Mouse (Mus musculus) spleen, adult 18-20 months (tissue): ENCODE measurements around the gene Kcnb1.
A peak's percentile ranks its signal among the peaks of the same experiment; 100 is the strongest.

Source experiments
- DNase-seq, 2 experiments: peaks; one replicate each; pipeline ENCODE4 v3.0.0; 2022; ENCODE audit warnings: mixed read lengths in 2 of 2

Gene Kcnb1

DNA sequence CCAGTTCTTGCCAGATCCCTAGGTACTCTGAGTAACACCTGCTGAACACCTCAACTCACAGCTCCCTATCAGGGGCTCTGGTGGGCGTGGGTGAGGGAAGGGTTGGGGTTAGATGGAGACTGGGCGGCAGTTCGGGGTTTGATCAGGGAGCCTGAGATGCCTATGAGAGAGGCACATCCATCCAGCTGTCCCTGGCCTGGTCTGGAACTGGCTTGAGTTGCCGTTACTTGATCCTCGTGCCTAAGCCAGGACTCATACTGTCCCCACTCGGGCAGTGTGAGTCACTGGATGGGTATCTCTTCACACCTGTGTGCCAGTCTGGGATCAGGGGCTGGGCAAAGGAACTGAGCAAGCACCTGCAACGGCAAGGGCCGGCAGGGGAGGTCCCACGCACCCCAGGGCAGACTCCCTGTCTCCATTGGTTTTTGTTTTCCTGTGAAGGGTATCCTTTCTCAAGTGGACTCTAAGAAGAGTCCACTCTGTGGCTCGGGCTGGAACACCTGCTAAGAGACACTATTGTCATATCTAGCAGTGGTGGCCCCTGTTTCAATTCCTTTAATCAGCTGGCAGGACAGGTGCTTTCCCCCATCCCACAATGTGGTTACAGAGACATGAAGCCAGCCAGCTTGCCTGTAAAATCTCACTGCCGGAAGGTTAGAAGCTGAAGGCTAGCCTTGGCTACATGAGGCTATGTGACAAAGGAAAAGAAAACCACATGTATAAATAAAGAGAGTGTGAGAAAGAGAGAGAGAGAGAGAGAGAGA is 112.6 kb downstream of the Kcnb1 start:
- DNase-seq: no peak

GRCm38 (mm10) chr2:167076759-167077158 is 113.2 kb downstream of the Kcnb1 start:
- no peak for DNase-seq

- no peak for DNase-seq
Observed at GRCm38 (mm10) chr2:167076352-167076751, 113.6 kb downstream of the Kcnb1 start.

- DNase-seq: no peak
Observed at GRCm38 (mm10) chr2:167074587-167074986, 115.4 kb downstream of the Kcnb1 start.

GRCm38 (mm10) chr2:167071641-167072601 is 118.0 kb downstream of the Kcnb1 start:
- peak; percentile 75 to 93 for DNase-seq

DNA sequence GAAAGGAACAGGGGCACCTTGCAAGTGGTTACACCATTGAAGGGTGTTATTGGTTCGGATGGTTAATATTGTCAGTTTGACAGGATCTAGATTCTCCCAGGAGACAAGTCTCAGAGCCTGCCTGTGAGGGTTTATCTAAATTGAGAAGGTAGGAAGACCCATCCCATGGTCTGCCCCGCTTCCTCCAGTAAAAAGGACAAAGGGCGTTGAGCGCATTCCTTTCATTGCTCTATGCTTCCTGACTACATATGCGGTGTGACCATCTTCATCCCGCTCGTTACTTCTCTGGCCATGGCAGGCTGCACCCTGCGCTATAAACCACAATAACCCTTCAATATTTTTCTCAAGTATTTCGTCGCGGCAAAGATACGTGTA is 118.7 kb downstream of the Kcnb1 start:
- no peak for DNase-seq

DNA sequence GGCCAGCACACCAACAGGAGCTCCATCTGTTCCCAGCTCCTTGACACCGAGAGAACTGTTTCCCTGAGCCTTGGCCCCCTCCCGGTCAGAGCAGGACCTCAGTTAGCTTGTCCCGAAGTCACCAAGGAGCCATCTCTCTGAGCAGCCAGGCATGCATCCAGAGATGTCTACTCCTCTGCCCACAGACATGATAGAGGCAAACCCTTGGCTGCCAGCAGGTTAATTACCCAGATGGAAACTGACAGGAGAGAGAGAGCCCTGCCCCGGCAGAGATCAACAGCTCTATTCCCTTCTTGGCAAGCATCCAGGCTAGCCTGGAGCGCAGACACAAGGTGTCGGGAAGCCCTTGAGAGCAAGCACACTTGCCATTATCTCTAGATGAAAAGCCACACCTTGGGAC is 119.6 kb downstream of the Kcnb1 start:
- DNase-seq: no peak

- DNase-seq: no peak
Observed at GRCm38 (mm10) chr2:167067575-167067974, 122.4 kb downstream of the Kcnb1 start.

GRCm38 (mm10) chr2:167066528-167067516 is 123.1 kb downstream of the Kcnb1 start:
- no peak for DNase-seq

GRCm38 (mm10) chr2:167066031-167066430 is 123.9 kb downstream of the Kcnb1 start:
- DNase-seq: no peak

DNA sequence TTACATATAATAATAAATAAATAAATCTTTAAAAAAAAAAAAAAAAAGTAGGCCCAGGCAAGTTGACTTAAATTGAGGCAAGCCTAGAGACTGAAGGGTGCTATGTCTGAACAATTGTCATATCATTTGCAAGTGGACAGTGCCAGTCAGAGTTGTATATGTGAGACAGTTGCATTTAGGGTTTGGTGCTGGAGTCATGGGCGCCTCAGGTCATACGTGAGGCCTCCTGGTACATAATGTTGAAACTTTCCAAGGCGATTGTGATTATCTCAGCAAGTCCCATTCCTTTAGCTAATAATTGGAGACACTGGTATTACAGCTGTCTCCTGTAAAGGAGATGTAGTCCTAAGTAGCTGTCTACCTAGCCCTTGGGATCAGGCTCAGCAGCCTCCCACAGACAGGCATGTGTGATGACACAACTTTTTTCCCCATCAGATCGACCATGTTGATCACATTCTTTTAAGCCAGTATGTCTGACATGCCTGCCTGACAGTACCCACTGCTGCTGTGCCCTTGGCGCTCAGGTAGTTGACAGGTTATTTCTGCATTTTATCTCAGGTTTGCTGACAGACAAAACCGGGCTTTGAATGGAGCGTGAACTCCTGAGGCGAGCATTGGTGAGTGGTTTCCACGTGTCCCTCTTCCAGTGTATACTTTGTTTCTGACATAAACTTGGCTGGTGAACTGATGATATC is 125.2 kb downstream of the Kcnb1 start:
- DNase-seq: no peak

DNA sequence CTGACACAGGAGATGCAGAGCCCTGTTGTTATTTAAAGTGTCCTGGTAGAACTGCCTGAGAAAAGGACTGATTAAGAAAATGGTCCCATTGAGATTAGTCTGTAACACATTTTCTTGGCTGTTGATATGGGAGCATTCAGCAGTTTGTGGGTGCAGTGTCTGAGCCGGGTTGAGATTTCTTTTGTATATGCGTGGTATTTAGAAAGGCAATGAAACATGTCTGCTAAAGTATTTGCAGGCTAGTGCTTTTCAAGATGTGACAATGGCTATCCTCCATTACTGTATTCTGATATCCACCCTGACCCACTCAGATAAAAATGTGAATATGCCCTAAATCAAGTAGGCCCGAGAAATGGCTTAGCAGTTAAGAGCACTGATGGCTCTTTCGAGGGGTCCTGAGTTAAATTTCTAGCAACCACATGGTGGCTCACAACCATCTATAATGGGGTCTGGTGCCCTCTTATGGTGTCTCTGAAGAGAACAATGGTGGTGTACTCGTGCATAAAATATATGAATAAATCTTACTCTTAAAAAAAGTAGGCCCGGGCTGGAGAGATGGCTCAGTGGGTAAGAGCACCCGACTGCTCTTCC is 126.0 kb downstream of the Kcnb1 start:
- DNase-seq: no peak

GRCm38 (mm10) chr2:167062965-167063880 is 126.7 kb downstream of the Kcnb1 start, which contains the start of gene Znfx1:
Gene Znfx1, minus strand, starts transcription at chr2:167063015.
- DNase-seq: peak; percentile 93 to 97

DNA sequence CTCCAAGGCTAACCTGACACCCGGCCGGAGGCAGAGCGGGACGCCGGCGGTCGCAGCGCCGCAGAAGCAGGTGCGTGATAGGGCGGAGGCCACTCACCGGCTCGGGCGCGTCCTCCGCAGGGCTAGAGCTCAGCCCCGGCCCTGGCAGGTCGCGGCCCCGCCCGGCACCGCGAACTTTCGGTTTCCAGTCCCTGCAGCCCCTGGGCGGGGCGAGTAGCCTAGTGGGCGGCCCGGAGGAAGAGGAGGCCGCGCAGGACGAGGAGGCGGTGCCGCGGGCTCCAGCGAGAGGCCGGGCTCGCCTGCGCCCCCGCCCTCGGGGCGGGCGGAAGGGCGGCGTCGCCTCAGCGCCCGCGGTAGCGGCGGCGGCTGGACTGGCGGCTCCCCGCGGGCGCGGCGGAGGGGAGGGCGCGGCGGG is 127.5 kb downstream of the Kcnb1 start:
- peak; percentile 94 to 95 for DNase-seq

DNA sequence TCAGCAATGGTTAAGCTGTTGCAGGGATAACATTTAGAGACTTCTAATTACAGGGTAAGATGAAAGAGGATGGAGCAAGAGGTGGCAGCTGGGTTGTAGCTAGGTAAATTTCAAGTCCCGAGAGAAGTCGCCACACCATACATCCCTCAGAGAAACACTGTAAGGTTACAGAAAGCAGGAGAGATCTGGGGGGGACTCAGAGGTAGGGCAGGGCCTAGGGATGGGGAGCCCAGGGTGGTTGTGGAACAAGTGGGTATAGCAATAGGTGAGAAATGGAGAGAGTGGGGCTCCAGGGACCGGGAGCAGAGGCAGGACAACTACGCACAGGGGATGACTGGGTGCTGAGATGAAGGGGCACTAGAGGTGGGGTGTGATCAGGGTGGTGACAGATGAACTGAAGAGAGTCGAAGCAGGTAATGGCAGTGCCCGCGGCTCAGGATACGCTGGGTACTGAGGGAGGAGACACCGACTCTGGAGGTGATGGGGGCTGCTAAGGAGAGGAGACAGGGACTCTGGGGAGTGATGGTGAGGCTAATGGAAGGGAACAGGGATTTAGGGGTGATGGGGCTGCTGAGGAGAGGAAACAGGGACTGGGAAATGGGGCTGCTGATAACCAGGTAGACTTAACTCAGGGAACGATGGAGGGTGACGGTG is 128.4 kb downstream of the Kcnb1 start:
- no peak for DNase-seq

DNA sequence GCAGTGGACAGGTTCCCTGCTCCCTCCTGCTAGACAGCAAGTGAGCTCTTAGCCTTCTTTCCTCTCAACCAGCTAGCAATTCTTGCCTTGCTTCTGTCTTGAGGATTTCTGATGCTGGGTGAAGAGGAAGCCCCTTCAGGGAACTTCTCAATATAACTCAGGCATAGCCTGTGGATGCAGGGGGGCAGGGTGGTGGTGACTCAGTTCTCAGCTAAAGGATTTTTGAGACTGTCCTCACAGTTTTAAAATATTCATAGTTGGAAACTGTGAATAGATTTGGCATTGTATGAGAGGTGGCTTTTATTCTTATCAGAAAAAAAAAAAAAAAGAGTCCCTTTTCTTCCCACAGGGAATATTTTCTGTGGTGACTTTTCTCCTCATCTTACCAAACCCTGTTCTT is 129.2 kb downstream of the Kcnb1 start:
- DNase-seq: no peak

DNA sequence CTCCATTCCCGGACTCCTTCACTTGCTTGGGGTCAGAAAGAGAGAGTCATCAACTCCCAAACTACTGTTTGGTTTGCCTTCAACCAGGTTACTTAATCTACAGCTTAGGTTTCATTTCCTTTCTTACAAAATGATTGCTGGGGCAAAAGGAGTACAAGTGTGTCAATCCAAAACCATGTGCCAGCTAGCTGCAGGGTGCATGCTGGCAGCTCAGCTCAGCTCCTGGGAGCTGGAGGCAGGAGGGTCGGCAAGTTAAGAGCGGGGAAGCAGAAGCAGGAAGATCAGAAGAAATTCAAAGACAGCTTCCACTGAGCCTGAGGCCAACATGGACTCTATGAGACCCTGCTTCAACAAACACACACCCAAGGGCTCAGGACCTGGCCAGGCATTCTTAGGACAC is 129.6 kb downstream of the Kcnb1 start:
- no peak for DNase-seq

- DNase-seq: no peak
Observed at GRCm38 (mm10) chr2:167059960-167060359, 130.0 kb downstream of the Kcnb1 start.

GRCm38 (mm10) chr2:167059536-167059935 is 130.4 kb downstream of the Kcnb1 start:
- no peak for DNase-seq
